7 mouse cellular contexts compared by ENCODE assay signal in genomic region chr12:102878031-102878823, GRCm38 (mm10). TPM values are rescaled to one million over a fixed set of nuclear protein-coding genes. Genes with fewer than 3 reads are reported as not detected.
A peak's percentile ranks its signal among the peaks of the same experiment; 100 is the strongest.
DNase-seq lines count a peak whose midpoint lies in the region; ATAC-seq and TF ChIP-seq lines count a peak whose summit lies in the region.

TSS of gene Btbd7 (minus strand) at chr12:102878471.

- H3K27ac ChIP-seq in embryonic facial prominence, embryonic 12.5 days = peak within 1 kb of the TSS; percentile 97
- peak within 1 kb of the TSS; percentile 88 for H3K27ac ChIP-seq in kidney, adult 2 months (ENCODE audit: insufficient read depth, low read depth, low read length)
- H3K27ac ChIP-seq in limb, embryonic 12.5 days = peak within 1 kb of the TSS; percentile 96
- H3K27ac ChIP-seq in midbrain, embryonic 15.5 days = peak within 1 kb of the TSS; percentile 93
- H3K27ac ChIP-seq in spleen, adult 2 months (ENCODE audit: insufficient read depth, low read length) = peak within 1 kb of the TSS; percentile 90

- H3K27me3 ChIP-seq in embryonic facial prominence, embryonic 12.5 days = no peaks in the 10 kb centered on the region
- no peaks in the 10 kb centered on the region for H3K27me3 ChIP-seq in kidney, adult 2 months (replicated peaks; ENCODE audit: control insufficient read depth, insufficient read depth, low read length)
- no peaks in the 10 kb centered on the region for H3K27me3 ChIP-seq in limb, embryonic 12.5 days
- H3K27me3 ChIP-seq in midbrain, embryonic 15.5 days (replicated peaks) = no peaks in the 10 kb centered on the region
- H3K27me3 ChIP-seq in spleen, adult 2 months (ENCODE audit: control insufficient read depth, insufficient read depth, low read length) = no peaks in the 10 kb centered on the region

- peaks cover 11% of the 10 kb centered on the region for H3K4me1 ChIP-seq in embryonic facial prominence, embryonic 12.5 days
- peaks cover 3% of the 10 kb centered on the region; the same call in 1 of the 2 replicates for H3K4me1 ChIP-seq in kidney, adult 2 months (ENCODE audit: control insufficient read depth, insufficient read depth, low read length)
- peaks cover 18% of the 10 kb centered on the region for H3K4me1 ChIP-seq in limb, embryonic 12.5 days (replicated peaks)
- peaks cover 23% of the 10 kb centered on the region for H3K4me1 ChIP-seq in midbrain, embryonic 15.5 days
- H3K4me1 ChIP-seq in spleen, adult 2 months (ENCODE audit: control insufficient read depth, insufficient read depth, insufficient read length) = peaks cover 4% of the 10 kb centered on the region; the same call in 1 of the 2 replicates

- under 1% methylated on average over 92 of the region's 95 CpGs for WGBS in embryonic facial prominence, embryonic 12.5 days
- 2% methylated on average over 92 of the region's 95 CpGs for WGBS in kidney, adult 2 months
- WGBS in limb, embryonic 12.5 days = under 1% methylated on average over 78 of the region's 95 CpGs
- under 1% methylated on average over 87 of the region's 95 CpGs for WGBS in midbrain, embryonic 15.5 days
- WGBS in spleen, adult 2 months = under 1% methylated on average over 71 of the region's 95 CpGs

- H3K4me3 ChIP-seq in embryonic facial prominence, embryonic 12.5 days = peak within 1 kb of the TSS; percentile 98
- peak within 1 kb of the TSS; percentile 79 for H3K4me3 ChIP-seq in kidney, adult 2 months (ENCODE audit: insufficient read depth, low read depth, low read length)
- H3K4me3 ChIP-seq in limb, embryonic 12.5 days (replicated peaks) = peak within 1 kb of the TSS; percentile 93
- peak within 1 kb of the TSS; percentile 88 for H3K4me3 ChIP-seq in midbrain, embryonic 15.5 days
- peak within 1 kb of the TSS; percentile 78 for H3K4me3 ChIP-seq in spleen, adult 2 months (ENCODE audit: extremely low read depth, insufficient read depth, insufficient read length)

- DNase-seq in adrenal gland, postnatal 25 days = peak; percentile 99
- peak; percentile 98 for DNase-seq in heart, adult 18-20 months
- peak; percentile 98 for DNase-seq in kidney, adult 2 months
- DNase-seq in spleen, adult 2 months (ENCODE audit: low read depth in 1 of 2, low spot score in 2 of 2) = peak; percentile 86 to 94

- H3K36me3 ChIP-seq in embryonic facial prominence, embryonic 12.5 days = no peaks in the 10 kb centered on the region
- no peaks in the 10 kb centered on the region for H3K36me3 ChIP-seq in kidney, adult 2 months (ENCODE audit: control insufficient read depth, insufficient read depth, low read length)
- no peaks in the 10 kb centered on the region for H3K36me3 ChIP-seq in limb, embryonic 12.5 days
- no peaks in the 10 kb centered on the region for H3K36me3 ChIP-seq in midbrain, embryonic 15.5 days (replicated peaks)
- no peaks in the 10 kb centered on the region for H3K36me3 ChIP-seq in spleen, adult 2 months (ENCODE audit: control insufficient read depth, insufficient read depth, low read length)

- H3K4me2 ChIP-seq in embryonic facial prominence, embryonic 12.5 days (replicated peaks) = peak within 1 kb of the TSS; percentile 73
- H3K4me2 ChIP-seq in limb, embryonic 12.5 days = peak within 1 kb of the TSS; percentile 79
- H3K4me2 ChIP-seq in midbrain, embryonic 15.5 days = peak within 1 kb of the TSS; percentile 66

- no peak for TF ChIP-seq CTCF in kidney, adult 2 months (conservative IDR thresholded peaks at IDR 0.05; ENCODE audit: insufficient read depth, insufficient read length, low read depth, low read length)
- TF ChIP-seq CTCF in spleen, adult 2 months (IDR thresholded peaks at IDR 0.05; ENCODE audit: extremely low read depth, insufficient read depth, insufficient read length, insufficient replicate concordance) = no peak

- peak; percentile 98 for ATAC-seq in embryonic facial prominence, embryonic 12.5 days (ENCODE audit: insufficient number of reproducible peaks, insufficient read depth, low FRiP score, low TSS enrichment)
- ATAC-seq in limb, embryonic 12.5 days (ENCODE audit: insufficient number of reproducible peaks, insufficient read depth, low FRiP score, low TSS enrichment, low read depth) = peak; percentile 96
- peak; percentile 97 for ATAC-seq in midbrain, embryonic 15.5 days (replicated peaks)

- no peaks in the 10 kb centered on the region for H3K9me3 ChIP-seq in embryonic facial prominence, embryonic 12.5 days
- H3K9me3 ChIP-seq in limb, embryonic 12.5 days = no peaks in the 10 kb centered on the region
- no peaks in the 10 kb centered on the region for H3K9me3 ChIP-seq in midbrain, embryonic 15.5 days

- TF ChIP-seq POLR2A in kidney, adult 2 months (IDR thresholded peaks at IDR 0.05; ENCODE audit: low read depth, low read length) = peak; percentile 26
- no peak; the same call in 1 of the 2 replicates for TF ChIP-seq POLR2A in spleen, adult 2 months (IDR thresholded peaks at IDR 0.05; ENCODE audit: low read depth, low read length)

- H3K9ac ChIP-seq in embryonic facial prominence, embryonic 12.5 days = peak within 1 kb of the TSS; percentile 96
- peak within 1 kb of the TSS; percentile 95 for H3K9ac ChIP-seq in limb, embryonic 12.5 days (replicated peaks)
- peak within 1 kb of the TSS; percentile 81 for H3K9ac ChIP-seq in midbrain, embryonic 15.5 days

RNA-seq across cellular contexts. Expression of gene Btbd7, which starts in this region (rescaled TPM):
- total RNA-seq in adrenal gland, postnatal 25 days (2021) = 60.1 and 65.3 TPM in 2 replicates
- polyA plus RNA-seq in embryonic facial prominence, embryonic 12.5 days (2016; fragmentation: Nextera tagmentation; extraction: Ambion mirVana) = 28.9 and 31.0 TPM in 2 replicates
- total RNA-seq in heart, adult 18-20 months (2021) = 10 to 100 TPM; 25.3 to 26.1 TPM
- 11.9 and 12.2 TPM in 2 replicates for polyA plus RNA-seq in kidney, adult 2 months (2012; rRNA removed)
- polyA plus RNA-seq in limb, embryonic 12.5 days (2016; fragmentation: Nextera tagmentation; extraction: Ambion mirVana) = 27.4 and 28.8 TPM in 2 replicates
- 14.0 and 14.3 TPM in 2 replicates for polyA plus RNA-seq in midbrain, embryonic 15.5 days (2015; fragmentation: Nextera tagmentation; extraction: Ambion mirVana)
- polyA plus RNA-seq in spleen, adult 2 months (2012; rRNA removed) = 7.0 and 8.2 TPM in 2 replicates

Comparison
In these comparisons a context has a peak if more than half of its experiments do, and no peak if none do; other contexts are left out.
1. Peak in every context shown above with its lines: DNase-seq, ATAC-seq, H3K4me3 ChIP-seq and H3K27ac ChIP-seq.